Mouse (Mus musculus): ENCODE results near the gene Efcab1.
"Not testable (repeated sequence)": the region's sequence is repeated elsewhere in the genome, so short reads cannot be mapped to it uniquely, and the experiment has no call there.

Efcab1 gene

DNA sequence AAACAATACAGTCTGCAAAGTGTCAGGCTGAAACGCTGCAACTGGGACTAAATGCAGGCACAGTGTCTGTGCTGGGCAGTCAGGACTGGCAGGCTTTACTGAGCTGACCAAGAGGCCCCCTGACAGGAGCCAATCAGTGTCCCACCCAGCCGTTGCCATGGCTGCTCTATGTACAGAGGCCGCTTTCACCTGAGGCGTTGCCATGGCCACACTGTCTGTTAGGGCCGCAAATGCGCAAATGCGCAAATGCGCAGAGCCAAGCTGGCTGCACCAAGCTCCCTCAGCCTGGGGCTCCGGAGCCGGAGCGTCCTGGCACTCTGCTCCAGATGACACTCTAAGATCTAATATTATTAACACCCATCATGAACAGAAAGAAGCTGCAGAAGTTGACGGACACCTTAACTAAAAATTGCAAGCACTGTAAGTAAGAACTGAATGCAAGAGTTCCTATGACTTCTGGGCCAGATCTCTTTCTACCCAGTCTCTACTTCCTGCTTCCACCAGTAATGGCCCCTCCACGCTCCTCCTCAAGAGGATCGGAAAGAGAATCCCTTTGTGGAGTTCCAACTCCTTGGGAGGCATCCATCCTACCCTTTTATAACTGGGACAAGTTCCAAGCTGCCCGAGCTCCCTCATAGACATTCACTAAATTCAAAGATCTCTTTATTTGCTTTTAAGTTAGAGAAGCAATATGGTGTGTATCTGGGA, at the start of gene Efcab1:
Gene Efcab1 (plus strand): TSS at position 214 of the 708 bp plus-strand sequence.
- DNase-seq (ENCODE audit: low read depth) = no peak

DNA sequence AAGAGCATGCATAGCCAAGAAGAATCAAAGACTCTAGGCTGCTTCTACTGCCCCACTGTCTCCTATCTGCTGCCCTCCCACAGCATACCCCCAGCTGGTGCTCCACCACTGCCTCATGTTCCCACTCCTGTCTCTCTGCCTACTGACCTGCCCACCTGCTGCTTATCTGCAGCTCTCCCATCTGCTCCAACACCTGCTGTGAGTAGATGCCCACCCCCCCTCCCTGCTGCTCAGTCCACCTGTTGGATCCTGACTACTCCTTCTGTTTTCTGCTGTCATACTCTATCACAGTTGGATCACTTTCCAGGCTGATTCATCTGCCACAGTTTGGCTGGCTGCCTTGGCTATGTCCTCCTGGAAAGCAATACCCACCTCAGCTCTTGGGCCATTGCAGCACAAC, 47.0 kb upstream of the Efcab1 start:
- no peak for DNase-seq (ENCODE audit: low read depth)

DNA sequence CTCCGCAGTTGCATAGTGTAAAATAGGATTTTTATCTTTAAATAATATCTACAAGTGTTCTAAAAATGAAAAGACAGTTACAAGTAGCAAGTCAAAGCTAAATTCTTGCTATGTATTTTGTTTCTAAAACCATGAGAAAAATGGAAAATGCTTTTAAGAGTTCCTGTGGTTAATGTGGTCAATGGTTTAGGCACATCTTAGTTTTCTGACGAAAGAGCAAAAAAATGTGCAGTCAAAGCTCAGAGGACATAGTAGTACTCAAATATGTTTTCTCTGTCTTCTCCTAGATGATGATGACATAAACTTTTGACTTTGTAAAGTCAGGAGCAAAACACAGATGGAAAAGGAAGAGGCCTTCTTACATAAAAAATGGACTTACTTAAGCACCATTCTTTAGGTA, 21.5 kb upstream of the Efcab1 start:
- peak; percentile 65 for DNase-seq (ENCODE audit: low read depth)

DNA sequence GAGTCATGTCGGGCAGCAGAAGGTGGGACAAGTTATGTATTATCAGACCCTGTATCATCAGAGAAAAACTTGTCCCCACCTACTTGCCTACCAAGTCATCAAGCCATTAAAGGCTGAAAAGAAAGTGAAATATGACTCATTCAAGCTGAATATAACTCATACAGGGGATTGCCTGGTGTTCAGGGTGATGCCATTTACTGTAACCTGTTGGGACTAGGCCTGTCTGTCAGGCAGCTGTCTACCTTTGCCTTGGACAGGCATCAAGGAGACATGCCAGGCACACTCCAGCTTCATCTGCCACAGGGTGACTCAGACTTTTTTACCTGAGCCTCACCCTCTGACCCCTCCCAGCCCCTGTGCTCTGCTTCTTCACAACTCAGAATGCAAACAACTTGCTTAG, 21.0 kb upstream of the Efcab1 start:
- no peak for DNase-seq (ENCODE audit: low read depth)

DNA sequence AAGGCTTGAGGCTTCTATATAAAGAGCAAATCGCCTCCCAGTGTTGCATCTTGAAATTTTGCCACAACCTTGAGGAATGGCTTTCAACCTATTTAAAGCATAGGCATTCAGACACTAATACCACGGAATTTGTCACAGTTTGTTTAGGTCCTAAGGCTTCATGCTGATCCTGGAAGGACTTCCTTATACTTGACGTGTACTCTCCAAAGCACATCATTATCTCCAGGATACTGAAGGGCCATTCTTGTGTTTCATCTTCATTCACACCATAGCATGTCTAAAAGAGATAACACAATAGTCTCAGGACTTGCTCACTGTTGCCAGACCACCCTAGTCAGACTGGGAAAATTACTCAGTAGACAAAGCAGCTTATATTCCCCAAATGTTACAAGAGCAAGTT, 13.9 kb upstream of the Efcab1 start:
- DNase-seq (ENCODE audit: low read depth) = no peak

DNA sequence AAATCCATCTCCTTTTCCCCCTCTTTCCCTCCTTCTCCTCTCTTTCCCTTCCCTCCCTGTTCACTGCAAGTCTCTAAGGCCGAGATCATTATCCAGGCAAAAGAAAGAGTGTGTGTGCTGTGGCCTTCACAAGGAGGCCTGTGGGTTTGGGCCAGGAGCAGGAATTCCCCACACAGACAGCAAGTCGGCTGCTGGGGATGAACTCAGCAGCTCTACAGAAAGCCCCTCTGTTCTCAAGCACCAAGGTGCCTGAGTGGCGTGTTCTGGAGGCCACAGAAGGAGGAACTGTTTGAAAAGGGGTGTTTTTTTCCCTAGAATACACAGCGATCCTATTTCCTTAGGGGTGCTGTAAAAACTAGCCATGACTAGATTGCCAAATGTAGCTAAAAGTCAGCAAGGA, 12.5 kb upstream of the Efcab1 start:
- peak; percentile 67 for DNase-seq (ENCODE audit: low read depth)

DNA sequence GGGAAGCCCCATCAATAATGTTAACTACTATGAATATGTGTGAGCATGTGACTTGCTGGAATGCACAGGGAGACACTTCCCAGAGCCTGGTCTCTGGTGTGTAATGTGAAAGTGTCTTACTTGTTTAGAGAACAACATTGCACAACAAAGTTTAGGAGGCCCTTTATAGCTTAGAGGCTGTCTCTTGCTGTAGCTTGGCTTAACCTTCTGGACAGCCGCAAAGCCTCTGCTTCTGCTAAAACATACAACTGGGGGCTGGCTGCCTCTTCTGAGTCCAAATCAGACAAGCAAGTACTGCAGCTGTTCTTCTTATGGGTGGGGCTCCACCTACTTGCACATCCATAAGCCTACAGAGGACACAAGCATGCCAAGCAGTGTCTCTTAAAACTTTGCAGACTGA, 11.7 kb upstream of the Efcab1 start:
- no peak for DNase-seq (ENCODE audit: low read depth)

DNA sequence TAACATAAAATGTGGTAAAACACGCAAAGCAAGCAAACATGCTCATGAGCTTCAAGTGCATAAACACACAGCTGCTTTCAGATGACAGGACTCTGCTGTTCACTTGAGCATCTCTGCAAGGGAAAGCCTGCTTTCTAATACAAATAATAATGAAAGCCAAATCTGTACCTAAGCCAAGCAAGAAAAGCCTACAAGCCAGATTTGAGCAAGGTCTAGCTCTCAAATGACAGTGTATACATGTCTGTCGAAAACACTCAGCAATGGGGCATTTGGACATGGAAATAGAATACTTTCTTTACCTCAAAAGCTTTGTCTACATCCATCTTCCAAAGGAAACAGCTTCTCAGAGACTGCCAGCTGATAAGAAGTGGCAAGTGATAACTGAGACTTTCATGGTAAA, 10.9 kb upstream of the Efcab1 start:
- no peak for DNase-seq (ENCODE audit: low read depth)

DNA sequence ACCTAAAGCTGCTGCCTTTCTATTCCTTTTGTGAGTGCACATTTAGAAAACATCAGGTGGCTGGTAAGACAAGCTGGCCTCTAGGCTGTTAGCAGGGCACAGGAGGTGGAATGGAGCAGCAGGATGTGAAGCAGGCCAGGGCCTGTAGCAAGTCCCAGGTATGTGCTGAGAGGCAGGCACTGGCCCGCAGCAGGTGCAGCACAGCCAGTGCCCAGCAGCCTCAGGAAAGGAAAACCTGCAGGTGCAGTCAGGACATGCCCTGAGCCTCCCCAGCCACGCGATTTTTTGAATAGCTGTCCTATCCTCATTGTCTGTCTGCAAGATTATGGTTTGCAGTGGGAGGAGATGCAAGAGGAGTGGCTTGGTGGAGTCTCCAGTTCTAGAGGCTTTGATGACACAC, 24.3 kb downstream of the Efcab1 start:
- DNase-seq (ENCODE audit: low read depth) = not testable (repeated sequence)

DNA sequence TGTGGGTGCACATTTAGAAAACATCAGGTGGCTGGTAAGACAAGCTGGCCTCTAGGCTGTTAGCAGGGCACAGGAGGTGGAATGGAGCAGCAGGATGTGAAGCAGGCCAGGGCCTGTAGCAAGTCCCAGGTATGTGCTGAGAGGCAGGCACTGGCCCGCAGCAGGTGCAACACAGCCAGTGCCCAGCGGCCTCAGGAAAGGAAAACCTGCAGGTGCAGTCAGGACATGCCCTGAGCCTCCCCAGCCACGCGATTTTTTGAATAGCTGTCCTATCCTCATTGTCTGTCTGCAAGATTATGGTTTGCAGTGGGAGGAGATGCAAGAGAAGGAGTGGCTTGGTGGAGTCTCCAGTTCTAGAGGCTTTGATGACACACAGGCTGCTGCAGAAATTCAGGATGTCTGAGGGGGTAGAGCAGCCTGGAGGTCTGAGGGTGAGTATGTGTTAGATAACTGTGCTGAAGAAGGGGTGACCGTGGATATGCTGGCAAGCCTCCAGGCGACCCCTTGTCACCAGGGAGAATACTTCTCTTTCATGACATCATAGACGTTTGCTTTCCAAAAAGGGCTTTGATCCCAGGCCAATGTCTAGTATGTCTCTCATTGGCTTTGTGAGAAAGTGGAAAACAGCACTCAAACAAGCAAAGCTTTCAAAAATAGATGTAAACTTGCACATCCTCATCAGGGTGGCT, 30.2 kb downstream of the Efcab1 start:
- DNase-seq (ENCODE audit: low read depth) = not testable (repeated sequence)

DNA sequence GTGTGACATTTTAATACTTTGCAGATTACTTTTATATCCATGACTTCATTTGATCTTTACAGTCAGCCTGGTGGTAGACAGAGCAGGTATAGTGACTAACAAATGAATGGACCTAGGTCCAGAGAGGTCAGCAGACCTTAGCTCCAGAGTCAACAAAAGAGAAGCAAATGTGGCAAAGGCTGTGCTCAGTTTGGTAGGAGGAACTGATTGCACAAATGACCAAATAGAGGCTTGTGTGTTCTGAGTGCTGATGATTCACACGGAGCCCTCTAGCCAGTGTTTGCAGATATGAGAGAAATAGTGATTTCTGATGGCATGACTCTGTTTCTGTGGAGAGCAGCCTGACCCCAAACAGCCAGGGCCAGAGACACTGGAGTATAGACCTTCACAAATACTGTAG, 33.1 kb downstream of the Efcab1 start:
- DNase-seq (ENCODE audit: low read depth) = peak; percentile 50

DNA sequence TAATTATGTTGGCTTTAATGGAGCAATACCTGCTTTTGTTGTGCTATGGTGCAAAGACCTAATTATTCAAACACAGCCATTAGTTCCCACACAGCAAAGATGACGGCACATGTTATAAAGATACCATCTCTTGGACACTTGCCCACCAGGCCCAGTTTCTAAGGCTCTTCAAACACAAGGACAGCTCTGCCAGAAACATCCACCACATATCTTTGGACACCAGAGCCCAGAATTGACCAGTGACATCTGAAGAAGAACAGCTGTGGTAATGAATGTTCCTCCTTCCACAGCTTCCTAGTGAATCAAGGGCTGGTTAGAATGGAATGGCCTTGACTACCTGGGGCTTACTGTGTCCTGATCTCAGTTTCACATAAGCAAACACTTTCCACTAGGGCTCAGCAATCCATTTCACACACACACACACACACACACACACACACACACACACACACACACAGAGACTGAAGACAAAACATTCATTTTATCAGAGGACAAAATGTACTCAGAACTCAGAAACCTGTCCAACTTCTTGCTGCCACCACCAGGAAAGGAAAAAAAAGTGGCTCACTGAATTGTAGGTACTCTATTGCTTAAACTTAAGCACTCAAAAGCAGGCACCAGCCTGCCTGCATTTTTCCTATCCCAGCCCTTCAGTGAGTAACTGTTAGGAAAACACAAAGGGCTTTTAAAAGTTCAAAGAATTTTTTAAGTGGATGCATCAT, 33.7 kb downstream of the Efcab1 start:
- DNase-seq (ENCODE audit: low read depth) = no peak

DNA sequence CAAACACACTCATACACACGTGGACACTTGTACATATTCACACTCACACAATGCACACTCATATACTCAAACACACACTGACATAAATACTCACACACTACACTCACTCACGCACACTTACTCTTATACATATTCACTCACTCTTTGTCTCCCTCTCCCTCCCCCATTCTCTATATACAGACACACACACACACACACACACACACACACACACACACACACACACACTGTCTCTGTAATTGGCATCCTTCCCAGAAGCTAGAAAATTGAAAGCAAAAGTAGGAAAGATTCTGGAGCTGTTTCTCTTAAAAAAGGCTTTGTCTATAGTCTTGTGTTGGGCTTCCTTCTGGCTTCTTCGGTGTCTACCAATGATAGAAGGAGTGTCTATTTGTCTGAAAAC, 34.5 kb downstream of the Efcab1 start:
- DNase-seq (ENCODE audit: low read depth) = no peak

DNA sequence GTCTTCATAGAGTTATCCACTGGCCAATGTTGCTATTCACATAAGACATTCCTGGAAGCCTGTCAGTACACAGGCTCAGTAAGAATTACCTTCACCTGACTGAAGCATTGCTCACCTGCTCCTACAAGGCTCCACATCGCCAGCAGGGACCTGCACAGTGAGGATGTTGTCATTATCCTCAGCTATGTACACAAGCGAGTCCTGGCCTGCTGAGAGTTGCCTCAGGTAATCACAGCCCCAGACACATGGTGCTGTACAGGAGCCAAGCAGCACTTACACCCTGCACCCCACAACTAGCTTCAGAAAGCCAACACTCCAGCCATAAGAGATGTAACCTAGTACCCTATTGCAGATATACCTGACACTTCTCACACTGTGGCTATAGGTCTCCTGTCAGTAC, 37.1 kb downstream of the Efcab1 start:
- no peak for DNase-seq (ENCODE audit: low read depth)

DNA sequence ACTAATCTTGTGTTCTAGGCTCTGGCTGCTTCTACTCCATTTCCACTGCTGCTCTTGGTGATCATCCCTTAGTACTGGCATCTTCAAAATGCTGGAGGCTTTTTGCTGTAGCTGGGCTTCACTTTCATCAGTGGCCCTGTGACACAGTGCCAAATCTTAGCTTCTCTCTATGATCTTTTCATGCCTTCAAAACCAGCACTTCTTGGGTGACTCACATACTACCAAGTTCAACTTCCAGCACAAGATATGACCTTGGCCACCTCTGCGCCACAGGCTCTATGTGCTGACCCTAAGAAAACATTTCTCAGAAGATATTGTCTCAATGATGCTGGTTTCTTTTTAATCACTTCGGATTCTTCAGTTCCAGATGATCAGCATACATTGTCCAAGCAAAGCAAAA, 41.2 kb downstream of the Efcab1 start:
- not testable (repeated sequence) for DNase-seq (ENCODE audit: low read depth)

DNA sequence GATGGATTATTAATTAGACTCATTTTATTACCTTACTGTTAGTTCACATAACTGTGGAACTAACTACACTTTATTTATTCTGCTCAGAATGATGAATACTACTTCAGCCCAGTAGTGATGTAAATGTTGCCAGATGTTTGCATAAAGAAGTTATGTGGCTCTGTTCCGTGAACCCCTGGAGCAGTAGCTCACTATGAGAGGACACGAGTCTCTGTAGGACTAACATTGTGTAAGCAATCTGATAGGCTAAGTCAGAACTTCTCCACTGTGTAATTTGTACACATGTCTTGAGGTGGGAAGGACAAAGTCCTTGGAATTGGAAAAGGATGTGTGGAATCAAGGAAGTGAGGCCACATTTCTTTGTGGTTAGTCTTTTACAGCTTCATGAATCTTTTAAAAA, 45.5 kb downstream of the Efcab1 start:
- DNase-seq (ENCODE audit: low read depth) = no peak

DNA sequence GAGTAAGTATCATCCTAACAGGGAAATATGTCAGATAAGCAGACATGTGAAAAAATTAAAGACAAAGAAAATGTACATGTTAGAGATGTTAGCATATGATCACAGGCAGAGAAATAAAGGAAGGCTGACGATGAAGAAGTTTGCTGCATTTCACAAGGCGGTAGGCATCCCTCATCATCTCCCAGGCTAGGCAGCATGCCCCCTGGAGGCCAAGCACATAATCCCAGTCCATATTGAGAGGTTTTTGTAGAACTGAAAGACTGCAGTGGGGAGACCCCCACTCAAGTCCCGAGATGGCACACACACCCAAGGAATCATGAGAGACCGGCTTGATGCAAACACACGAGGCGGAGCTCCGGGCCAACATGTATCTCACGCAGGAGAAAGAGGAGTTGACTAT, 53.3 kb downstream of the Efcab1 start:
- DNase-seq (ENCODE audit: low read depth) = no peak

DNA sequence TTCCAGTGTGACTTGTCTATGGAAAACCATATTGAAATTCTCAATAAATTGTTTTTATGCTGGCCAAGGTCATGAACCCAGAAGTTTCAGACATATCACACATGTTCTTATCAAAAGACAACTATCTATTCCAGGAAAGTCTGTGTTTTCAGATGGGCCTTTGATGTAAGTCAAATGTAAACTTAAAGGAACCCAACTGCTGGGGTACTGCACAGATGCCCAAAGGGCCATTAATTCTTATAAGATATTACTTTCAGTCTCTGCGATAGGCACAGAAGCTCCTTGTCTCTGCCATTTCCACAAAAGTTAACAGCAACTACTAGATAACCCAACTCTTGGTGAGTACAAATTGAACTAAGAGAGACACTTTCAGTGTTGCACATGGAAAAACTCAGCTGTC, 67.3 kb downstream of the Efcab1 start:
- DNase-seq (ENCODE audit: low read depth) = no peak

DNA sequence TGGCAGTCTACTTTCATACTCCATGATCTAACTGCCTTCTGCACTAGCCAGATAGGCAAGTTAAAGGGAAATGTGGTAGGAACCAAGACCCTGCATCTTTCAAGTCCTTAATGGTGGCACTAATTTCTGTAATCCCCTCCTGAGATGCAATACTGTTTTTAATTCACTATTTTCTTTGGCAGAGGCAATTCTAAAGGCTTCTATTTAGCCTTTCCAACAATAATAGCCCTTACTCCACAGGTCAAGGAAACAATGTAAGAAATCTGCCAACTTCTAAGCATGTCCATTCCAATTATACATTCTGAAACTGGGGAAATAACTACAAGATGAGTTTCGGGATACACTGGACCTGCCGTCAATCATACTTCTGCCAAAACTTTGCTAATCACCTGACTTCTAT, 72.8 kb downstream of the Efcab1 start:
- DNase-seq (ENCODE audit: low read depth) = peak; percentile 19

DNA sequence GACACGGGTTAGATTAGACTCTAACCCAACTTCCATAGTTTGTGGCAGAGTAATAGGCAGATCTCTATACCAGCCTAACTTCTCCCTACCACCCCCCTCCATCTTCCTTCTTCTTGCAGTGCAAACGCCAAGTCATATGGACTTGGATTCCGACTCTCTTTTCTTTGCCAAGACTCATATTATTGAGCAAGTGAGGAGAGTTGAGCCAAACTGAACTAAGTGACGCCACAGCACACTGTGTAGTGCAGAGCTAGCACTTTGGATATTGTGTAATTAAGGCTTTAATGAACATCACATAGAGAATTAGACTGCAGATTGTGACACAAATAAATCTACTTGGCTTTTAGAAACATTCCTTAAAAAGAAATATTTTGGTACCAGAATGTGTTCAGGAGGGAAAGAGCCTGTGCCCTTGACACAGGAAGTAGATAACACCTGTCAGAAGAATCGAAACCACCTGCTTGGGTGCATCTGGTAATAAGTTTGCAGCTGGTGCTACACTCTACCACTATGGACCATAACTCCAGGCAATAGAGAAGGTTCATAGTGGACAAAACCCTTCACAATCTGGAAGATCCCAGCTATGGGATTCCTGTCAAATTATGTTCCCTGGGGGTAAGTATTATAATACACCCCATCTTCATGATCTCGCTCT, 83.3 kb downstream of the Efcab1 start:
- DNase-seq (ENCODE audit: low read depth) = peak; percentile 67

DNA sequence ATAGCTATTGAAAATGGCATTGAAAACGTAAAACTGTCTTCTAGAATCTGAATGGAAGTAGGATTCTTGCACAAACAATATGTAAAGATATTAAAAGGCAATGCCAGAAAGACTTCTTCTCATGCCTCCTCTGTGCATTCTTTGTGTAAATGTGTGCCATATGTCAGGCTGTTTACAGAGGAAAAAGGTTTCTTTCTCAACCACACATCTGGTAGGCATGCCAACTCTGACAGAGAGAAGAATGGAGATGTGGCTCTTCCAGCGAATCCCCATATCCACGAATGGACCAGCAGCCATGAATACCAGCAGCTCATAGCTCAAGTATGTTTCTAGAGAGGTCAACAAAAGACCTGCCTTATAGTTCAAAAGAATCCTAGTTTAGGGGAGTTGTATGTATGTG, 84.6 kb downstream of the Efcab1 start:
- DNase-seq (ENCODE audit: low read depth) = no peak

DNA sequence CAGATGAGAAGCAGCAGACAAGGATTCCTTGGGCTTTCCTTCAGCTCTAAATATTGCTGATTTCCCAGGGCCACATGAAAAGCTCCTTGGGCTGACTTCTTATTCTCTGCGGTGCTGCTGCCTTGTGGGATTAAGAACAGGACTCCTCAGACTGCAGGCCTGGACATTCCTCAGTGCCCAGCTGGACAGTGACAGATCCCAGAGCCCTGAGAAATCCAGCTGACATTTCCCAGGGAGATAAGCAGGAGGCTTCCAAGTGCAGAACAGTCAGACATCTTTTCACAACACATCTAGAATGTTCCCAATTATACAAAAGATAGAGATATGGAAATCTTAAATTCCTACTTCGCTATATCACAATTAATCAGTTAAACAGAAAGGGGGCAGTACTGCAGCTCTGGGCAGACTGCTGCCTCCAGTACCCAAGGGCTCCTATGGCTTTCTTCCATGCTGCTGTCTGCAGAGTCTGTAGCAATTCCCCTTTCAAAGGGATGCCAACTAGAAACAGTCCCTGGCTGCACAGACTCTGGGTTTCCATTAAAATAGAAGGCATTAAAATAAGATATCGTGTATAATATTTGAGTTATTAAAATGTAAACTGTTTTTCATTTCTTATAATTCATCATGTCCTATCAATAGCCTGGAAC, 86.2 kb downstream of the Efcab1 start:
- DNase-seq (ENCODE audit: low read depth) = no peak

All from fibroblast of lung, adult 2 months (primary cell).